Mouse (Mus musculus): ENCODE results near the gene Eif4g1.

Eif4g1 gene

DNA sequence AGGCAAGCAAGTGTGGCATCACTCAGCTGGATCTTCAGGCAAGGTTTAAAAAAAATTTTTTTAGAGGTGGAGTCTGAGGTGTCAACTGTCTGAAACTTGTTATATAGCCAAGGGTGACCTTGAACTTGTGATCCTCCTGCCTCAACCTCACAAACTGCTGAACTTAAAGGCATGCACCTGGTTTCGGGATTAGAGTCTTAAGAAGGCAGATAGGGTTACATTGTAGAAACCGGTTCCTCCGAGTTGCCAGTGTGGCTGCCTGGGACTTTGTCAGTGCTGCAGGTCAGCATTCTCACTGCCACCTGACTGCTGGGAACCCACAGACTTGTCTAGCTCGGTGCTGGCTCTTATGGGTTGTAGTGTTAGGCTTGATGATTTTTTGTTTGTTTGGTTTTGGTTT is 55.1 kb downstream of the Eif4g1 start:
- DNase-seq (ENCODE audit: extremely low spot score, low read depth, low spot score) = no peak

- DNase-seq (ENCODE audit: extremely low spot score, low read depth, low spot score) = no peak
These were observed 56.2 kb downstream of the Eif4g1 start for GRCm38 (mm10) chr16:20724338-20724748.

DNA sequence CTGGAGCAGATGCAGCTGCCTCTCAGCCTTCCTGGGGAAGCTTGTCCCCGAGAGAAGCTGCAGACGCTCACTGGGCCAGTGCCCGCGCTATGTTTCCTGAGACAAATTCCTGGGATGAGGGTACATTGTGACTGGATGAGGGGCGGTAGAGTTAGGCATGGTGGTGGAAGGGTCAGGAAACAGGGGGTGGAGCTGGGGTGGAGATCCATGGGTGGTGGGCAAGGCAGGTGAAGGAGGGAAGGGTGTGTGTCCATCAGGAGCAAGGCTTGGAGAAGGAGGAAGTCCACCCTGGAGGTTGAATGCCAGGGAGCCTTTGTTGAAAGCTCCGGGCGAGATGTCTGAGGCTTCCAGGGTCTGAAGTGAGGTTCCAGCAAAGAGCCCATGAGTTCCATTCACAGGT is 57.2 kb downstream of the Eif4g1 start:
- DNase-seq (ENCODE audit: extremely low spot score, low read depth, low spot score) = no peak

DNA sequence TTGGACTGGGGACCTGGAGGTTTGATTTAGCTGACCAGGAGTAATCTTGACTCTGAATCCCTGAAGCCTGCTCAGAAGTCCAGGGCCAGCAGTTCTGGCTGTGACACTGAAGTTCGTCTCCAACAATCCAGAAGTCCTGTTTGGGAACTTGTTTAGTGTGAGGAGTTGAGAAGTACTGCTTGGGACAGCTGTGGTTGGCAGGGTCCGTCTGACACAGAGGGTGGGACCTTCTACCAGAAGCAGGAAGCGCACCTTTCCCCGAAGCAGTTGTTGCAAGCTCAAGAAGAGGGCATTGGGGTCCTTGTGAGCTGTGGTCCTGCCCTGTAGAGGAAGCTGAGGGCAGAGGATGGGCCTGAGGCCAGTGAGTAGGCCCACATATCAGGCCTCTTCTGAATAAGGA is 57.6 kb downstream of the Eif4g1 start:
- DNase-seq (ENCODE audit: extremely low spot score, low read depth, low spot score) = no peak

GRCm38 (mm10) chr16:20726384-20726783 is 58.3 kb downstream of the Eif4g1 start:
- no peak for DNase-seq (ENCODE audit: extremely low spot score, low read depth, low spot score)

- DNase-seq (ENCODE audit: extremely low spot score, low read depth, low spot score) = no peak
These were observed 62.2 kb downstream of the Eif4g1 start for GRCm38 (mm10) chr16:20730293-20730711.

DNA sequence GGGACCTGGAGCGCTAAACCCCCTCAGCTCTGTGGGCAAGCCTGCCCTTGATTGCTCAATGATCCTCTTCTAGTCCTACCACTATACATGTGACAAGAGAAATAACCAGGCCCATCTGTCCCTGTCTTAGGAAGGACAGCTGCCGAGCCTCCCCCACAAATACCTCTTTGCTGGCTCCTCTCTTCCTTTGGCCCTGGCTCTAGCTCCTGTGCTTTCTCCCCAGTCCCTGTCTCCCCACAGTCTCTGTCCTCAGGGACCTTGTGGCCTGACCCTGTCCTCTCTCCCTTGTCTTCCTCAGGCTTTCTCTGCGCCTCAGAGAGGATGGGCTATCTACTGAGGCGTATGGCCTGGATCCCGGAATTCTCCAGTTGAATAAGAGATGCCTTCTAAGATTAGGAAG is 63.6 kb downstream of the Eif4g1 start:
- no peak for DNase-seq (ENCODE audit: extremely low spot score, low read depth, low spot score)

- DNase-seq (ENCODE audit: extremely low spot score, low read depth, low spot score) = no peak
These were observed 64.3 kb downstream of the Eif4g1 start for GRCm38 (mm10) chr16:20732251-20732924.

DNA sequence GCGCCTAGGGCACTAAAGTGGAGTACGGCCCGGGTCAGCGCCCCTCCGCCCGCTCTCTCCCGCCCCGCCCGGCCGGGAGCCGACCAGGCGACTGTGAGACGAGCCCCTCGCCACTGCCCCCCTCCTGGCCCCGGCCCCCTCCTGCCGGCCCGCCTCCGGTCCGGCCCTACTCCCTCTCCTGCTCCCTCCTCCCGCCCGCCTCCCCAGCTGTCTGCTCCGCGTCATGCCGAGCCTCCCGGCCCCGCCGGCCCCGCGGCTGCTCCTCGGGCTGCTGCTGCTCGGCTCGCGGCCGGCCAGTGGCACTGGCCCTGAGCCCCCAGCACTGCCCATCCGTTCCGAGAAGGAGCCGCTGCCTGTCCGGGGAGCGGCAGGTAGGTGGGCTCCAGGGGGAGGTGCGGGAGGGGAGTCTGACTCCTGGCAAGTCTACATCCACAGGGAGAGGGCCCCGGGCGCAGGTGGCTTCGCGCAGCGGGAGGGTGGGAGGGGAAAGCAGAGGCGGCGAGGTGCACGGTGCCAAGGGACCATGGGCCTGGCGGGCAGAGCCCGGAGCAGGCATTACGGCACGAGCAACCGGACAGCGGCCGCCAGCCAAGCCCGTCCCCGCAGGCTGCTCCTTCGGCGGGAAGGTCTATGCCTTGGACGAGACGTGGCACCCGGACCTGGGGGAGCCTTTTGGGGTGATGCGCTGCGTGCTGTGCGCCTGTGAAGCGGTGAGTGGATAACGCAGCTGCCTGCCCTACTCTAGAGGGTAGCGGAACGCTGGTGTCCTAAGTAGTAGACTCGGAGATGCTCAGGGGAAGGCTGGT is 65.0 kb downstream of the Eif4g1 start, which contains the start of gene Chrd:
Gene Chrd (plus strand): TSS at position 203 of the 806 bp plus-strand sequence.
- DNase-seq (ENCODE audit: extremely low spot score, low read depth, low spot score) = no peak

GRCm38 (mm10) chr16:20733731-20734730 is 65.9 kb downstream of the Eif4g1 start, which contains the start of gene Thpo:
Gene Thpo, minus strand, starts transcription at chr16:20734511.
- no peak for DNase-seq (ENCODE audit: extremely low spot score, low read depth, low spot score)

- DNase-seq (ENCODE audit: extremely low spot score, low read depth, low spot score) = no peak
These were observed 67.5 kb downstream of the Eif4g1 start for GRCm38 (mm10) chr16:20735651-20736050.

- DNase-seq (ENCODE audit: extremely low spot score, low read depth, low spot score) = no peak
These were observed 68.1 kb downstream of the Eif4g1 start for GRCm38 (mm10) chr16:20736168-20736567.

GRCm38 (mm10) chr16:20736823-20737222 is 68.7 kb downstream of the Eif4g1 start:
- DNase-seq (ENCODE audit: extremely low spot score, low read depth, low spot score) = no peak

DNA sequence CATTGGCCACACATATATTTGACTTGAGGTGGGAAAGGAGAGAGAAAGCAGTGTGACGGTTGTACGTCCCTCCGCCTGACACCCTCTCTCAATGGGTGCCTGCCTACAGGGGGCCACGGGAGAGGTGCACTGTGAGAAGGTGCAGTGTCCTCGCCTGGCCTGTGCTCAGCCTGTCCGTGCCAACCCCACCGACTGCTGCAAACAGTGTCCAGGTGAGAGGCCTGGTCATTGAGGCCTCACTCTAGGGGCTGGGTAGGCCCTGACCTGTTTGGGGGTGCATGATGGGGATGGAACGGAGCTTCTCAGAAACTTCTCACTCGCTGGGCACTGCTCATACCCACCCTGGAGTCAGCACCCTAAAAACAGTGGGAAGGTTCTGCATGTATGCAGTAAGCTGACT is 71.7 kb downstream of the Eif4g1 start:
- no peak for DNase-seq (ENCODE audit: extremely low spot score, low read depth, low spot score)

Measured in hindlimb bud, embryonic 11.5 days (tissue).